Mouse (Mus musculus): ENCODE data around the gene Itpk1. TPM values are rescaled to one million over a fixed set of nuclear protein-coding genes. Genes with fewer than 3 reads are reported as not detected.
A peak's percentile ranks its signal among the peaks of the same experiment; 100 is the strongest.

Itpk1 gene
- polyA plus RNA-seq (2015; fragmentation: Nextera tagmentation; extraction: Ambion mirVana): 39.1 and 40.1 TPM in 2 replicates

- Histone ChIP-seq H3K4me3 (replicated peaks) (peak within 1 kb of the TSS; percentile 86), H3K36me3 (no peaks in the 10 kb centered on the region), H3K27me3 (replicated peaks) (no peaks in the 10 kb centered on the region), H3K9me3 (no peaks in the 10 kb centered on the region), H3K4me1 (replicated peaks) (peaks cover 33% of the 10 kb centered on the region), H3K4me2 (replicated peaks) (peak within 1 kb of the TSS; percentile 95), H3K27ac (peak within 1 kb of the TSS; percentile 90), H3K9ac (peak within 1 kb of the TSS; percentile 84)
- under 1% methylated on average over 83 of the region's 105 CpGs for WGBS
- ATAC-seq: peak; percentile 93
These were observed at the start of gene Itpk1 for GRCm38 (mm10) chr12:102704457-102705198. Gene Itpk1, minus strand, starts transcription at chr12:102704930.

GRCm38 (mm10) chr12:102748256-102748655 is 43.5 kb upstream of the Itpk1 start:
- no peak for ATAC-seq
- Histone ChIP-seq H3K4me3 (replicated peaks) (no peak overlapping the region), H3K9ac (no peak overlapping the region), H3K4me2 (replicated peaks) (no peak overlapping the region), H3K9me3 (no peaks in the 10 kb centered on the region), H3K4me1 (replicated peaks) (peaks cover 10% of the 10 kb centered on the region; the same call in 1 of the 2 replicates), H3K36me3 (peaks cover 12% of the 10 kb centered on the region; the same call in 1 of the 2 replicates), H3K27me3 (replicated peaks) (no peaks in the 10 kb centered on the region), H3K27ac (no peak overlapping the region)
- 86% methylated on average over 3 of the region's 3 CpGs for WGBS

- Histone ChIP-seq H3K4me1 (replicated peaks) (peaks cover 15% of the 10 kb centered on the region), H3K4me2 (replicated peaks) (peak overlapping the region; percentile 81), H3K27me3 (replicated peaks) (no peaks in the 10 kb centered on the region), H3K9me3 (no peaks in the 10 kb centered on the region), H3K36me3 (peaks cover 12% of the 10 kb centered on the region; the same call in 1 of the 2 replicates), H3K4me3 (replicated peaks) (0 out of 2 replicates have a peak overlapping the region, but pooled peaks have one; percentile 93), H3K9ac (no peak overlapping the region), H3K27ac (no peak overlapping the region)
- WGBS: 57% methylated on average over 6 of the region's 6 CpGs
- no peak for ATAC-seq
These were observed 40.1 kb upstream of the Itpk1 start for GRCm38 (mm10) chr12:102744839-102745238.

GRCm38 (mm10) chr12:102743589-102744574 is 39.2 kb upstream of the Itpk1 start, which contains the start of the genes Moap1 and Tmem251:
Gene Moap1, minus strand, starts transcription at chr12:102743661.
Gene Tmem251, plus strand, starts transcription at chr12:102743762.
- ATAC-seq: peak; percentile 99
- under 1% methylated on average over 61 of the region's 63 CpGs for WGBS

GRCm38 (mm10) chr12:102743036-102743588 is 38.4 kb upstream of the Itpk1 start:
- peak overlapping the region; percentile 93 for H3K4me3 ChIP-seq (replicated peaks)
- no peak; the same call in 1 of the 2 replicates for ATAC-seq
- H3K36me3 ChIP-seq: 0 out of 2 replicates have a peak, but pooled peaks cover 3% of the 10 kb centered on the region
- peak overlapping the region; percentile 81 for H3K4me2 ChIP-seq (replicated peaks)
- no peaks in the 10 kb centered on the region for H3K9me3 ChIP-seq
- peaks cover 15% of the 10 kb centered on the region for H3K4me1 ChIP-seq (replicated peaks)
- H3K27me3 ChIP-seq (replicated peaks): no peaks in the 10 kb centered on the region
- WGBS: under 1% methylated on average over 33 of the region's 33 CpGs
- peak overlapping the region; percentile 85 for H3K9ac ChIP-seq
- peak overlapping the region; percentile 95 for H3K27ac ChIP-seq

More at GRCm38 (mm10) chr12:102743589-102744574, 39.2 kb upstream of the Itpk1 start, which contains the start of the genes Moap1 and Tmem251:
- Histone ChIP-seq H3K27me3 (replicated peaks) (no peaks in the 10 kb centered on the region), H3K9me3 (no peaks in the 10 kb centered on the region), H3K4me2 (replicated peaks) (peak within 1 kb of the TSS; percentile 81), H3K4me3 (replicated peaks) (peak within 1 kb of the TSS; percentile 93), H3K4me1 (replicated peaks) (peaks cover 15% of the 10 kb centered on the region), H3K36me3 (peaks cover 7% of the 10 kb centered on the region; the same call in 1 of the 2 replicates), H3K9ac (peak within 1 kb of the TSS; percentile 85), H3K27ac (peak within 1 kb of the TSS; percentile 95)

- Histone ChIP-seq H3K9me3 (no peaks in the 10 kb centered on the region), H3K27me3 (replicated peaks) (no peaks in the 10 kb centered on the region), H3K36me3 (no peaks in the 10 kb centered on the region), H3K4me1 (replicated peaks) (peaks cover 15% of the 10 kb centered on the region), H3K9ac (no peak overlapping the region), H3K4me3 (replicated peaks) (no peak overlapping the region), H3K4me2 (replicated peaks) (no peak overlapping the region), H3K27ac (no peak overlapping the region)
- WGBS: 70% methylated on average over 7 of the region's 7 CpGs
- ATAC-seq: no peak
These were observed 37.3 kb upstream of the Itpk1 start for GRCm38 (mm10) chr12:102742056-102742455.

- Histone ChIP-seq H3K4me3 (replicated peaks) (no peak overlapping the region), H3K36me3 (no peaks in the 10 kb centered on the region), H3K27ac (no peak overlapping the region), H3K4me2 (replicated peaks) (no peak overlapping the region), H3K9ac (no peak overlapping the region), H3K4me1 (replicated peaks) (peaks cover 15% of the 10 kb centered on the region), H3K9me3 (no peaks in the 10 kb centered on the region), H3K27me3 (replicated peaks) (no peaks in the 10 kb centered on the region)
- 64% methylated on average over 3 of the region's 3 CpGs for WGBS
- no peak for ATAC-seq
These were observed 35.6 kb upstream of the Itpk1 start for GRCm38 (mm10) chr12:102740285-102740684.

GRCm38 (mm10) chr12:102739096-102739495 is 34.4 kb upstream of the Itpk1 start:
- no peak for ATAC-seq
- H3K27ac ChIP-seq: no peak overlapping the region
- H3K4me3 ChIP-seq (replicated peaks): no peak overlapping the region
- H3K27me3 ChIP-seq (replicated peaks): no peaks in the 10 kb centered on the region
- no peaks in the 10 kb centered on the region for H3K9me3 ChIP-seq
- 71% methylated on average over 5 of the region's 5 CpGs for WGBS
- no peak overlapping the region for H3K4me2 ChIP-seq (replicated peaks)
- no peaks in the 10 kb centered on the region for H3K36me3 ChIP-seq
- no peak overlapping the region for H3K9ac ChIP-seq
- peaks cover 7% of the 10 kb centered on the region for H3K4me1 ChIP-seq (replicated peaks)

- Histone ChIP-seq H3K9ac (no peak overlapping the region), H3K4me3 (replicated peaks) (no peak overlapping the region), H3K9me3 (no peaks in the 10 kb centered on the region), H3K4me1 (replicated peaks) (peaks cover 23% of the 10 kb centered on the region), H3K4me2 (replicated peaks) (no peak overlapping the region), H3K27me3 (replicated peaks) (no peaks in the 10 kb centered on the region), H3K36me3 (no peaks in the 10 kb centered on the region), H3K27ac (no peak overlapping the region)
- ATAC-seq: no peak
- WGBS: 6% methylated on average over 5 of the region's 5 CpGs
These were observed 28.7 kb upstream of the Itpk1 start for GRCm38 (mm10) chr12:102733381-102733780.

GRCm38 (mm10) chr12:102730798-102731619 is 26.3 kb upstream of the Itpk1 start:
- ATAC-seq: peak; percentile 91
- H3K9ac ChIP-seq: 0 out of 2 replicates have a peak overlapping the region, but pooled peaks have one; percentile 8
- no peaks in the 10 kb centered on the region for H3K36me3 ChIP-seq
- H3K4me1 ChIP-seq (replicated peaks): peaks cover 25% of the 10 kb centered on the region
- no peaks in the 10 kb centered on the region for H3K27me3 ChIP-seq (replicated peaks)
- H3K4me3 ChIP-seq (replicated peaks): no peak overlapping the region; the same call in 1 of the 2 replicates
- H3K9me3 ChIP-seq: no peaks in the 10 kb centered on the region
- H3K4me2 ChIP-seq (replicated peaks): peak overlapping the region; percentile 53
- 19% methylated on average over 16 of the region's 16 CpGs for WGBS
- H3K27ac ChIP-seq: peak overlapping the region; percentile 93
